Mouse (Mus musculus): Measurements from ENCODE around the gene Stfa2l1.
A peak's percentile ranks its signal among the peaks of the same experiment; 100 is the strongest.
"Not testable (repeated sequence)": the region's sequence is repeated elsewhere in the genome, so short reads cannot be mapped to it uniquely, and the experiment has no call there.

Gene Stfa2l1

DNA sequence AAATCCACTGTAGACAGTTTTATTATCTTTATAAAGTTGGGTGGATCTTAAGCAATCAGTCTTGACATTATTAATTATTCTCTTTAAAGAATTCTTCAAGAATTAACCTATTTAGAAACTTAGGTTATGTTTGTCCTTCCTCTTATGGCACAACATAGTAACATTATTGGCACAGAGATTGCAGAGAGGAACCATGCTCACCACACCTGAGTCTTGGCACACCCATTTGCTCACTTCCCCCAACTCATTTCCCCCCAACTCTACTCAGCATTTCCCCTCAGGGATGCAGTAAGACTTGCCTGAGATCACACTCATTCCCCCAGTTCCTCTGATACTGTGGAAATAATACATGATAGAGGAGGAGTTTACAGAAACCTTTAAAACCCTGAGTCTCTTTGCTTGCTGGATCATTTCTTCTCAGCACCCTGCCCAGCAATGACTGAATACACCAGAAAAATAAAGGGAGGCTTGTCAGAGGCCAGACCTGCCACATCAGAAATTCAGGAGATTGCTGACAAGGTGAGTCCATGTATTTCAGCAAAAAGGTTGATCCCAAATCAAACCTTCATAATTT lies at the start of gene Stfa2l1:
TSS of gene Stfa2l1 (plus strand) at position 410 of the 574 bp plus-strand sequence.
- DNase-seq (ENCODE audit: low spot score), result no peak

- DNase-seq (ENCODE audit: low spot score), result not testable (repeated sequence)
Measured at GRCm38 (mm10) chr16:36111486-36111885, 45.1 kb upstream of the Stfa2l1 start.

DNA sequence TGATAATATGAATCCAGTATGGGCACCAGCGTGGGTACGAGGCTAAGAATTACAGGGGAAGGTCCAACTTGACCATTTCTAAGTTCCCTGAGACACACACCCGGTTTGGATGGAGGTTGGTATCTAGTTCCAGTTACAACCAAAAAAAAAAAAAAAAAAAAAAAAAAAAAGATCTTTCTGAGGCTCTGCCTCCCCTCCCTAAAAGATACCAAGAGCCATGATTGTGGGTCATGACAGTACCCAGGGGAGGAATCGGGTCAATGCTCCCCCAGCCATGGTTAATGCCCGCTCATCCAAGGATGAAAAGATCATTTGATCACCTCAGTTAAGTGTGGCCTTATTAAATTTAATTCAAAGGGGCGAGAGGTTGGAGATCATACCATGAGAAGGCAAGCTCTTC lies 40.9 kb upstream of the Stfa2l1 start:
- not testable (repeated sequence) for DNase-seq (ENCODE audit: low spot score)

- DNase-seq (ENCODE audit: low spot score), result no peak
Measured at GRCm38 (mm10) chr16:36128092-36128491, 28.5 kb upstream of the Stfa2l1 start.

GRCm38 (mm10) chr16:36131141-36131540 lies 25.5 kb upstream of the Stfa2l1 start, which contains the start of gene Csta1:
Csta1 (minus strand) TSS chr16:36131241.
- DNase-seq (ENCODE audit: low spot score), result no peak

DNA sequence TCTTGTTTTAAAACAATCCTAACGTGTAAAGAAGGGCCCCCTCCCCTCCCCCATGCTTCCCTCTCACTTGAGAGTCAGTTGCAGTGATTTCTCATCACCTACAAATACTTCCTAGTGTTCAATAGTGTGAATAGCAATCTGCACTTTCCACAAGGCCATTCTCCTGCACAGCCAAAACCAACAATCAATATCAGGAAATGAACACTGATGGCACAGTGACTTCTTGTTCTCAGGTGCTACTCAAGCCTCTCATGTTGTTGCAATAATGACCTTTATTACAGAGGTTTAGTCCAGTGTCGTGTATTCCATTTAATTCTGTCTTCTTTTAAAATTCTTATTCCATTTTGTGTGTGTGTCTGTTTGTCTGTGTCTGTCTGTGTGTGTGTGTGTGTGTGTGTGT lies 18.4 kb upstream of the Stfa2l1 start:
- no peak for DNase-seq (ENCODE audit: low spot score)

- DNase-seq (ENCODE audit: low spot score), result not testable (repeated sequence)
Measured at GRCm38 (mm10) chr16:36167841-36168240, 11.2 kb downstream of the Stfa2l1 start.

- DNase-seq (ENCODE audit: low spot score), result no peak
Measured at GRCm38 (mm10) chr16:36176108-36176507, 19.5 kb downstream of the Stfa2l1 start.

DNA sequence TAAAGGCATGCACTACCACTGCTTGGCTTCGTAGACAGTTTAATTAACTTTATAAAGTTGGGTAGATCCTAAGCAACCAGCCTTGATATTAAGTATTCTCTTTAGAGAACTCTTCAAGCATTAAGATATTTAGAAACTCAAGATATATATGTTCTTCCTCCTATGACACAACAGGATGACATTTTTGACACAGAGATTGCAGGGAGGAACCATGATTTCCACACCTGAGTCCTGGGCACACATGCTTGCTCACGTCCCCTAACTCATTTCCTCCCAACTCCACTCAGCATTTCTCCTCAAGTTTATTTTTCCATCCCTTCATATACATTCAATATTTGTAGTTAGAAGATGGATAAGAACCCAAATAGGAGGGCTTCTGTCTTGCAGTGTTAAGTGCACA lies 23.3 kb downstream of the Stfa2l1 start:
- DNase-seq (ENCODE audit: low spot score), result no peak

GRCm38 (mm10) chr16:36183912-36184311 lies 27.3 kb downstream of the Stfa2l1 start, which contains the start of gene Gm5483:
Gm5483 (plus strand) TSS chr16:36184212.
- DNase-seq (ENCODE audit: low spot score), result not testable (repeated sequence)

GRCm38 (mm10) chr16:36199226-36199625 lies 42.6 kb downstream of the Stfa2l1 start:
- DNase-seq (ENCODE audit: low spot score), result peak; percentile 7

GRCm38 (mm10) chr16:36203846-36204245 lies 47.2 kb downstream of the Stfa2l1 start:
- no peak for DNase-seq (ENCODE audit: low spot score)

- DNase-seq (ENCODE audit: low spot score), result not testable (repeated sequence)
Measured at GRCm38 (mm10) chr16:36205684-36206083, 49.1 kb downstream of the Stfa2l1 start.

GRCm38 (mm10) chr16:36209967-36210453 lies 53.4 kb downstream of the Stfa2l1 start, which contains the start of gene Gm5416:
Gm5416 (plus strand) TSS chr16:36210403.
- no peak for DNase-seq (ENCODE audit: low spot score)
